Mouse (Mus musculus) adrenal gland, postnatal 25 days (tissue): Measurements from ENCODE around the gene Hecw2. TPM values are rescaled to one million over a fixed set of nuclear protein-coding genes. Genes with fewer than 3 reads are reported as not detected.

Experiments used
- DNase-seq: peaks from one replicate; pipeline ENCODE4 v3.0.0; 2021; ENCODE audit warnings: mixed read lengths
- total RNA-seq: library from RNA; stranded (reverse); gene quantifications from 2 replicates; pipeline ENCODE4 v1.2.3, GENCODE M21; 2021

Gene Hecw2
- total RNA-seq, 1 experiment from 2014 or later: 8.8 TPM

GRCm38 (mm10) chr1:54118342-54118973, 76.5 kb downstream of the Hecw2 start:
- no peak for DNase-seq

GRCm38 (mm10) chr1:54110920-54111605, 83.9 kb downstream of the Hecw2 start:
- no peak for DNase-seq

GRCm38 (mm10) chr1:54109255-54109654, 85.7 kb downstream of the Hecw2 start:
- no peak for DNase-seq

- DNase-seq: no peak
Measured at GRCm38 (mm10) chr1:54106756-54107155, 88.2 kb downstream of the Hecw2 start.

GRCm38 (mm10) chr1:54079708-54080107, 115.3 kb downstream of the Hecw2 start:
- no peak for DNase-seq

- DNase-seq: no peak
Measured at GRCm38 (mm10) chr1:54074456-54074855, 120.5 kb downstream of the Hecw2 start.

GRCm38 (mm10) chr1:54070121-54070520, 124.8 kb downstream of the Hecw2 start:
- no peak for DNase-seq

- no peak for DNase-seq
Measured at GRCm38 (mm10) chr1:54068248-54068647, 126.7 kb downstream of the Hecw2 start.

GRCm38 (mm10) chr1:54065434-54065833, 129.5 kb downstream of the Hecw2 start:
- DNase-seq: no peak

- DNase-seq: no peak
Measured at GRCm38 (mm10) chr1:54061078-54061477, 133.9 kb downstream of the Hecw2 start.

- DNase-seq: no peak
Measured at GRCm38 (mm10) chr1:54059731-54060130, 135.2 kb downstream of the Hecw2 start.

GRCm38 (mm10) chr1:54052771-54053170, 142.2 kb downstream of the Hecw2 start:
- no peak for DNase-seq

- DNase-seq: no peak
Measured at GRCm38 (mm10) chr1:54046923-54047322, 148.0 kb downstream of the Hecw2 start.

- DNase-seq: peak; percentile 4
Measured at GRCm38 (mm10) chr1:54039062-54039461, 155.9 kb downstream of the Hecw2 start.

- DNase-seq: no peak
Measured at GRCm38 (mm10) chr1:54017686-54018085, 177.3 kb downstream of the Hecw2 start.

- no peak for DNase-seq
Measured at GRCm38 (mm10) chr1:54015739-54016138, 179.2 kb downstream of the Hecw2 start.

GRCm38 (mm10) chr1:54012414-54012813, 182.6 kb downstream of the Hecw2 start:
- DNase-seq: no peak

- DNase-seq: no peak
Measured at GRCm38 (mm10) chr1:54009418-54010064, 185.4 kb downstream of the Hecw2 start.

- DNase-seq: no peak
Measured at GRCm38 (mm10) chr1:54005860-54006386, 189.0 kb downstream of the Hecw2 start.

GRCm38 (mm10) chr1:54003288-54003687, 191.7 kb downstream of the Hecw2 start:
- no peak for DNase-seq

GRCm38 (mm10) chr1:54002077-54002476, 192.9 kb downstream of the Hecw2 start:
- DNase-seq: no peak

GRCm38 (mm10) chr1:53997239-53997638, 197.7 kb downstream of the Hecw2 start:
- DNase-seq: no peak

- no peak for DNase-seq
Measured at GRCm38 (mm10) chr1:53986185-53986892, 208.6 kb downstream of the Hecw2 start.
